Mouse (Mus musculus): ENCODE results near the gene Mcfd2. TPM values are rescaled to one million over a fixed set of nuclear protein-coding genes. Genes with fewer than 3 reads are reported as not detected.
A peak's percentile ranks its signal among the peaks of the same experiment; 100 is the strongest.

Mcfd2 gene
- total RNA-seq (2014; rRNA removed) (35.0 and 42.5 TPM in 2 replicates), polyA plus RNA-seq (2015; fragmentation: Nextera tagmentation; extraction: Ambion mirVana) (37.9 and 40.7 TPM in 2 replicates)

DNA sequence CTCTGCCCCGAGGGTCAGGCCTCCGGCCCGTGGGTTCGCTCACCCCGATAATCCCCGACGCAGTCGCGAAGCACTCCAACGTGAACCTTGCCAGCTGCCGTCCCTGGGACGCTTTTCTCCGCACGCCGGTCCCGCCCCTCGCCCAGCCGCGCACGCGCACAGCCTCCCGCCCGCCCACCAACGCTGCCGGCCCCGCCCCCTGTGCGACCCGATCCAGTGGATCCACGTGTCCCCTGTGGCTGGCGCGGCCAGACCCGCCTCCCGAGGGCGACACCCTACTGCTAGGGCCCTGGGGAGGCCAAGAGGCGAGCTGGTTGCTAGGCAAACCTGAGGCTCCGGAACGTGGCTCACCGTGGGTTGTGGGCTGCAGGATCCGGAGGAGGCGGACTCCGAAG lies at the start of gene Mcfd2:
TSS of gene Mcfd2 (minus strand) at position 144 of the 395 bp plus-strand sequence.
- no peaks in the 10 kb centered on the region for H3K9me3 ChIP-seq (ENCODE audit: low read length)
- peak within 1 kb of the TSS; percentile 86 for H3K4me2 ChIP-seq (ENCODE audit: low read depth)
- TF ChIP-seq CTCF (IDR thresholded peaks at IDR 0.05; ENCODE audit: low read depth): no peak; the same call in 1 of the 2 replicates
- H3K27me3 ChIP-seq (ENCODE audit: insufficient read depth, low read length): no peaks in the 10 kb centered on the region
- peak within 1 kb of the TSS; percentile 72 for H3K27ac ChIP-seq (ENCODE audit: low read depth, low read length)
- DNase-seq (peak; percentile 95), ATAC-seq (peak; percentile 93)
- WGBS: 0% methylated on average over 39 of the region's 41 CpGs
- peaks cover 20% of the 10 kb centered on the region for H3K4me1 ChIP-seq (ENCODE audit: insufficient read depth)
- peaks cover 8% of the 10 kb centered on the region; the same call in 1 of the 2 replicates for H3K36me3 ChIP-seq (ENCODE audit: insufficient read depth)
- peak within 1 kb of the TSS; percentile 90 for H3K4me3 ChIP-seq (ENCODE audit: low read depth, low read length)
- H3K9ac ChIP-seq: peak within 1 kb of the TSS; percentile 92

DNA sequence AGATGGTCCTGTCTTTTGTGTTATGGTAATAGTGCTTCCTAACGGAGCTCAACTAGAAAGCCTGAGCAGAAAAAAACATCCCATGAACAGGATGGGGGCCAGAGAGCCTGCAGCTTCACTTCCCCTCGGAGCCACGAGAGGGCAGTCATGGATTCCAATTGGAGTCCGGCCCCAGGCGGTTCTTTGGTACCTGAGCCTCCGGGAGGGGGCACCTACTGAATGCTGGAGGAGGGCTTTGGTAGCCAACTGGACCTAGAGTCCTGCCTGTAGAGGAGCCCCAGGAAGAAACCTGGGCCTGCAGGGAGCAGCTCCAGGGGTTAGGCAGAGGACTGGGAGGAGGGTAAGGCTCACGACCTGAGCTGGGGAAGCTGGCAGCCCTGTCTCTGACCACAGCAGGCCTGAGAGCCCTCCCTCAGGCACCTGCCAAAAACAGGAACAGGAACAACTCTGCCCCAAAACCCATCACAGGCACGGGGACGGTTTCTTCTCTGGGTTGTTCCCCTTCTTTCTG lies 49.3 kb upstream of the Mcfd2 start:
- Histone ChIP-seq H3K27ac (ENCODE audit: low read depth, low read length) (no peak overlapping the region), H3K9ac (0 out of 2 replicates have a peak overlapping the region, but pooled peaks have one; percentile 10), H3K4me1 (ENCODE audit: insufficient read depth) (0 out of 2 replicates have a peak, but pooled peaks cover 2% of the 10 kb centered on the region), H3K27me3 (ENCODE audit: insufficient read depth, low read length) (no peaks in the 10 kb centered on the region), H3K4me2 (ENCODE audit: low read depth) (peak overlapping the region; percentile 29), H3K9me3 (ENCODE audit: low read length) (no peaks in the 10 kb centered on the region), H3K4me3 (ENCODE audit: low read depth, low read length) (no peak overlapping the region), H3K36me3 (ENCODE audit: insufficient read depth) (no peaks in the 10 kb centered on the region)
- 9% methylated on average over 9 of the region's 9 CpGs for WGBS
- DNase-seq: peak; percentile 94
- TF ChIP-seq CTCF (IDR thresholded peaks at IDR 0.05; ENCODE audit: low read depth): peak; percentile 95
- ATAC-seq: peak; percentile 81

- peak overlapping the region; percentile 29 for H3K4me2 ChIP-seq (ENCODE audit: low read depth)
- peak; percentile 56 for ATAC-seq
- 55% methylated on average over 5 of the region's 5 CpGs for WGBS
- H3K4me1 ChIP-seq (ENCODE audit: insufficient read depth): 0 out of 2 replicates have a peak, but pooled peaks cover 2% of the 10 kb centered on the region
- DNase-seq: no peak
- H3K27ac ChIP-seq (ENCODE audit: low read depth, low read length): no peak overlapping the region
- no peak for TF ChIP-seq CTCF (IDR thresholded peaks at IDR 0.05; ENCODE audit: low read depth)
- no peak overlapping the region for H3K9ac ChIP-seq
- no peak overlapping the region for H3K4me3 ChIP-seq (ENCODE audit: low read depth, low read length)
- no peaks in the 10 kb centered on the region for H3K9me3 ChIP-seq (ENCODE audit: low read length)
- H3K36me3 ChIP-seq (ENCODE audit: insufficient read depth): no peaks in the 10 kb centered on the region
- H3K27me3 ChIP-seq (ENCODE audit: insufficient read depth, low read length): no peaks in the 10 kb centered on the region
These were observed 48.8 kb upstream of the Mcfd2 start for GRCm38 (mm10) chr17:87314530-87314946.

- no peak for TF ChIP-seq CTCF (IDR thresholded peaks at IDR 0.05; ENCODE audit: low read depth)
- no peak overlapping the region for H3K4me2 ChIP-seq (ENCODE audit: low read depth)
- ATAC-seq: no peak
- no peak overlapping the region for H3K4me3 ChIP-seq (ENCODE audit: low read depth, low read length)
- no peak overlapping the region for H3K9ac ChIP-seq
- no peaks in the 10 kb centered on the region for H3K36me3 ChIP-seq (ENCODE audit: insufficient read depth)
- no peaks in the 10 kb centered on the region for H3K9me3 ChIP-seq (ENCODE audit: low read length)
- H3K27ac ChIP-seq (ENCODE audit: low read depth, low read length): no peak overlapping the region
- WGBS: 82% methylated on average over 8 of the region's 8 CpGs
- 0 out of 2 replicates have a peak, but pooled peaks cover 2% of the 10 kb centered on the region for H3K4me1 ChIP-seq (ENCODE audit: insufficient read depth)
- DNase-seq: no peak
- no peaks in the 10 kb centered on the region for H3K27me3 ChIP-seq (ENCODE audit: insufficient read depth, low read length)
These were observed 48.4 kb upstream of the Mcfd2 start for GRCm38 (mm10) chr17:87314121-87314520.

- ATAC-seq (no peak), DNase-seq (no peak)
- 56% methylated on average over 18 of the region's 18 CpGs for WGBS
- Histone ChIP-seq H3K4me1 (ENCODE audit: insufficient read depth) (0 out of 2 replicates have a peak, but pooled peaks cover 2% of the 10 kb centered on the region), H3K9me3 (ENCODE audit: low read length) (no peaks in the 10 kb centered on the region), H3K36me3 (ENCODE audit: insufficient read depth) (no peaks in the 10 kb centered on the region), H3K4me2 (ENCODE audit: low read depth) (no peak overlapping the region), H3K4me3 (ENCODE audit: low read depth, low read length) (no peak overlapping the region), H3K27ac (ENCODE audit: low read depth, low read length) (no peak overlapping the region), H3K27me3 (ENCODE audit: insufficient read depth, low read length) (no peaks in the 10 kb centered on the region), H3K9ac (no peak overlapping the region)
- no peak for TF ChIP-seq CTCF (IDR thresholded peaks at IDR 0.05; ENCODE audit: low read depth)
These were observed 47.5 kb upstream of the Mcfd2 start for GRCm38 (mm10) chr17:87312924-87313870.

GRCm38 (mm10) chr17:87312351-87312750 lies 46.6 kb upstream of the Mcfd2 start:
- no peak for DNase-seq
- 32% methylated on average over 12 of the region's 12 CpGs for WGBS
- Histone ChIP-seq H3K36me3 (ENCODE audit: insufficient read depth) (no peaks in the 10 kb centered on the region), H3K4me3 (ENCODE audit: low read depth, low read length) (no peak overlapping the region), H3K27me3 (ENCODE audit: insufficient read depth, low read length) (no peaks in the 10 kb centered on the region), H3K9me3 (ENCODE audit: low read length) (no peaks in the 10 kb centered on the region), H3K27ac (ENCODE audit: low read depth, low read length) (no peak overlapping the region), H3K4me1 (ENCODE audit: insufficient read depth) (0 out of 2 replicates have a peak, but pooled peaks cover 2% of the 10 kb centered on the region), H3K4me2 (ENCODE audit: low read depth) (no peak overlapping the region), H3K9ac (no peak overlapping the region)
- no peak for TF ChIP-seq CTCF (IDR thresholded peaks at IDR 0.05; ENCODE audit: low read depth)
- no peak for ATAC-seq

All from forebrain, postnatal 0 days (tissue).